Mouse (Mus musculus) layer of hippocampus, adult 2 months (tissue): ENCODE measurements around the gene 6030445D17Rik. TPM values are rescaled to one million over a fixed set of nuclear protein-coding genes. Genes with fewer than 3 reads are reported as not detected.
A peak's percentile ranks its signal among the peaks of the same experiment; 100 is the strongest.

Experiments used
- DNase-seq, 2 experiments: peaks; one replicate each; pipeline ENCODE4 v3.0.0; 2022; ENCODE audit warnings: low spot score in 2 of 2
- H3K27ac ChIP-seq: fragments of 200-600 bp; 2 replicates; pipeline ENCODE4 v1.8.1; 2022
- H3K4me3 ChIP-seq: fragments of 200-600 bp; 2 replicates; pipeline ENCODE4 v1.8.1; 2022; ENCODE audit warnings: mild to moderate bottlenecking
- CTCF ChIP-seq: fragments of 200-600 bp; conservative IDR thresholded peaks from 2 replicates; pipeline ENCODE4 v1.8.1; 2022; ENCODE audit warnings: antibody characterized with exemption, mild to moderate bottlenecking, moderate library complexity
- total RNA-seq, 2 experiments: library from RNA; stranded (reverse); gene quantifications; 2 replicates each; pipeline ENCODE4 v1.2.3; 2021

6030445D17Rik gene
- total RNA-seq, 2 experiments from 2014 or later, result 0.66 to 1.1 TPM

- H3K4me3 ChIP-seq, result no peak overlapping the region
- DNase-seq, result no peak
- TF ChIP-seq CTCF, result no peak
- peak overlapping the region; percentile 82 for H3K27ac ChIP-seq
These were observed 4.2 kb downstream of the 6030445D17Rik start for GRCm38 (mm10) chr4:136466226-136466625.

GRCm38 (mm10) chr4:136468553-136469327, 6.7 kb downstream of the 6030445D17Rik start:
- peak; percentile 75 to 82 for DNase-seq
- peak overlapping the region; percentile 93 for H3K4me3 ChIP-seq
- H3K27ac ChIP-seq, result peak overlapping the region; percentile 97
- TF ChIP-seq CTCF, result no peak

- peak; percentile 95 to 96 for DNase-seq
- TF ChIP-seq CTCF, result peak; percentile 11; the same call in 1 of the 2 replicates
- peak within 1 kb of the TSS; percentile 93 for H3K4me3 ChIP-seq
- H3K27ac ChIP-seq, result peak within 1 kb of the TSS; percentile 97
These were observed 7.4 kb downstream of the 6030445D17Rik start, which contains the start of gene Luzp1 for GRCm38 (mm10) chr4:136469371-136469903. Luzp1 (plus strand) TSS chr4:136469761.

- DNase-seq, result no peak
- Histone ChIP-seq H3K27ac (peak overlapping the region; percentile 97), H3K4me3 (peak overlapping the region; percentile 93)
- no peak for TF ChIP-seq CTCF
These were observed 7.9 kb downstream of the 6030445D17Rik start for GRCm38 (mm10) chr4:136469941-136470346.

GRCm38 (mm10) chr4:136470347-136471071, 8.5 kb downstream of the 6030445D17Rik start:
- TF ChIP-seq CTCF, result no peak; the same call in 1 of the 2 replicates
- DNase-seq, result peak in 1 of 2 experiments; percentile 33
- peak overlapping the region; percentile 97 for H3K27ac ChIP-seq
- H3K4me3 ChIP-seq, result peak overlapping the region; percentile 93

- Histone ChIP-seq H3K4me3 (no peak overlapping the region), H3K27ac (no peak overlapping the region)
- DNase-seq, result no peak
- TF ChIP-seq CTCF, result no peak
These were observed 14.6 kb downstream of the 6030445D17Rik start for GRCm38 (mm10) chr4:136476692-136477091.

GRCm38 (mm10) chr4:136486549-136486948, 24.5 kb downstream of the 6030445D17Rik start:
- TF ChIP-seq CTCF, result no peak; the same call in 1 of the 2 replicates
- DNase-seq, result no peak
- no peak overlapping the region for H3K4me3 ChIP-seq
- no peak overlapping the region for H3K27ac ChIP-seq

- DNase-seq, result no peak
- TF ChIP-seq CTCF, result no peak
- no peak overlapping the region for H3K27ac ChIP-seq
- H3K4me3 ChIP-seq, result no peak overlapping the region
These were observed 33.9 kb downstream of the 6030445D17Rik start for GRCm38 (mm10) chr4:136495993-136496392.

- H3K27ac ChIP-seq, result no peak overlapping the region
- no peak overlapping the region for H3K4me3 ChIP-seq
- no peak for DNase-seq
- no peak for TF ChIP-seq CTCF
These were observed 43.6 kb downstream of the 6030445D17Rik start for GRCm38 (mm10) chr4:136505426-136506215.

- Histone ChIP-seq H3K27ac (no peak overlapping the region), H3K4me3 (no peak overlapping the region)
- TF ChIP-seq CTCF, result peak; percentile 67
- DNase-seq, result no peak
These were observed 47.8 kb downstream of the 6030445D17Rik start for GRCm38 (mm10) chr4:136509857-136510256.

GRCm38 (mm10) chr4:136511708-136512107, 49.7 kb downstream of the 6030445D17Rik start:
- H3K4me3 ChIP-seq, result no peak overlapping the region
- no peak for DNase-seq
- no peak for TF ChIP-seq CTCF
- no peak overlapping the region for H3K27ac ChIP-seq

GRCm38 (mm10) chr4:136512905-136513304, 50.9 kb downstream of the 6030445D17Rik start:
- no peak overlapping the region for H3K4me3 ChIP-seq
- no peak for DNase-seq
- no peak overlapping the region for H3K27ac ChIP-seq
- no peak for TF ChIP-seq CTCF

Other genes starting within 250 kb of the 6030445D17Rik start
- gene Tcea3, start 214.5 kb upstream of the 6030445D17Rik start, total RNA-seq, result not detected
- 10 to 100 TPM; 44.2 to 49.0 TPM for gene Zfp46, start 177.6 kb upstream of the 6030445D17Rik start, total RNA-seq
- gene Hnrnpr, start 151.3 kb upstream of the 6030445D17Rik start, total RNA-seq, result 100 to 1,000 TPM in 1 of 2 experiments, 10 to 100 TPM in 1; 91.6 to 102 TPM
- gene Htr1d, start 38.7 kb upstream of the 6030445D17Rik start, total RNA-seq, result under 1 TPM; 0.39 to 0.41 TPM
- gene Luzp1, start 7.5 kb downstream of the 6030445D17Rik start, total RNA-seq, result 10 to 100 TPM; 80.6 to 95.8 TPM
- 10 to 100 TPM; 89.0 to 91.6 TPM for gene Kdm1a, start 140.5 kb downstream of the 6030445D17Rik start, total RNA-seq
- not detected for gene Tex46, start 148.2 kb downstream of the 6030445D17Rik start, total RNA-seq
- under 1 TPM; 0.15 to 0.20 TPM for gene Lactbl1, start 160.4 kb downstream of the 6030445D17Rik start, total RNA-seq